Mouse (Mus musculus) cortical plate, adult 2 months (tissue): ENCODE data around the gene Rala.

Experiments
- CTCF ChIP-seq: fragments of 200-500 bp; IDR thresholded peaks from 2 replicates; pipeline ENCODE4 v1.5.1; 2011; ENCODE audit warnings: mild to moderate bottlenecking, control low read depth, low read length; ENCODE audit not compliant: insufficient read depth; ENCODE audit errors: extremely low read depth
- POLR2A ChIP-seq: fragments of 200-500 bp; IDR thresholded peaks from 2 replicates; pipeline ENCODE4 v1.6.1; 2011; ENCODE audit warnings: mild to moderate bottlenecking, low read length, control low read depth; ENCODE audit not compliant: insufficient read depth; ENCODE audit errors: extremely low read depth

DNA sequence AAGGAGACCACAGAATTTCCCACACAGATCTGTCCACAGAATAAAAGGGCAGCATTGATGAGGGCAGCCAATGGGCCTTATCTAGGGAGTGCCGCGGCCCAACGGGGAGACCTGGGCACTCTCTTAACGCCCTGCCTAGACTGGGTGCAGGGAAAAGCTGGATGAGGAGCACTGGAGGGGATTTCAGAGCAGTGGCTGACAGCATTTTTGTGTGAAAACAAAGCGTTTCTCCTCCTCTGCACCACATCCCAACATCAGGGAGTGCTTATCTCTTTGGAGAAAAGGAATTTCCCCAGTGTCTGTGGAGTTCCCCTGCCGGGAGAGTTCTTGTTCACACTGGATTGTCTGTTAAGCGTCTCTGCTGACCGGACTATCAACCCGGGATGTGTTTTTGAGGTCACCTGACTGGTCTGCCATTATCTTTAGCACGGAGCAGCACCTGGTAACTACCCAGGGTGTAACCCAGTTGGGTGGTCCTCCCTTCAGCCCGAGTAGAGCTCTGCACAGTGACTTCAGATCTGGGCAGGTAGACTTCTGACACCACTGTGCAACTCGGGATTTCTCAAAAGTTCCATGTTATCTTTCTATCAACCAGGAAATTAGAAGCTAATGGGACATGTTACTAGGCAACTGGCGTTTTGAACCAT, 88.4 kb downstream of the Rala start:
- no peak for TF ChIP-seq POLR2A
- TF ChIP-seq CTCF = no peak
